Mouse (Mus musculus): ENCODE data around the gene Dars. TPM values are rescaled to one million over a fixed set of nuclear protein-coding genes. Genes with fewer than 3 reads are reported as not detected.

The Dars gene
- polyA plus RNA-seq, 1 experiment from 2014 or later = 68.5 TPM

- Histone ChIP-seq H3K36me3 (ENCODE audit: insufficient read depth, low read length) (no peaks in the 10 kb centered on the region), H3K27ac (ENCODE audit: low read length) (no peak overlapping the region), H3K27me3 (replicated peaks; ENCODE audit: insufficient read depth, low read length) (no peaks in the 10 kb centered on the region), H3K9ac (replicated peaks; ENCODE audit: low read depth) (no peak overlapping the region), H3K4me1 (ENCODE audit: insufficient read depth, low read depth, low read length) (no peaks in the 10 kb centered on the region), H3K4me2 (replicated peaks; ENCODE audit: low read depth, low read length) (no peak overlapping the region), H3K9me3 (ENCODE audit: low read length) (no peaks in the 10 kb centered on the region), H3K4me3 (ENCODE audit: low read depth, low read length) (no peak overlapping the region)
- TF ChIP-seq EP300 (IDR thresholded peaks at IDR 0.05) (no peak), CTCF (IDR thresholded peaks at IDR 0.05) (no peak)
- peak; percentile 25; the same call in 1 of the 2 replicates for ATAC-seq
- WGBS = 47% methylated on average over 9 of the region's 9 CpGs
- DNase-seq (ENCODE audit: low spot score) = peak; percentile 20
Measured at GRCm38 (mm10) chr1:128443890-128444839, 27.0 kb upstream of the Dars start.

- TF ChIP-seq EP300 (IDR thresholded peaks at IDR 0.05) (no peak), CTCF (IDR thresholded peaks at IDR 0.05) (no peak)
- H3K9ac ChIP-seq (replicated peaks; ENCODE audit: low read depth) = no peak overlapping the region
- DNase-seq (ENCODE audit: low spot score) (no peak), ATAC-seq (no peak)
- H3K4me3 ChIP-seq (ENCODE audit: low read depth, low read length) = no peak overlapping the region
- no peaks in the 10 kb centered on the region for H3K9me3 ChIP-seq (ENCODE audit: low read length)
- no peaks in the 10 kb centered on the region for H3K36me3 ChIP-seq (ENCODE audit: insufficient read depth, low read length)
- H3K4me1 ChIP-seq (ENCODE audit: insufficient read depth, low read depth, low read length) = no peaks in the 10 kb centered on the region
- H3K4me2 ChIP-seq (replicated peaks; ENCODE audit: low read depth, low read length) = no peak overlapping the region
- 18% methylated on average over 5 of the region's 5 CpGs for WGBS
- no peak overlapping the region for H3K27ac ChIP-seq (ENCODE audit: low read length)
- no peaks in the 10 kb centered on the region for H3K27me3 ChIP-seq (replicated peaks; ENCODE audit: insufficient read depth, low read length)
Measured at GRCm38 (mm10) chr1:128441129-128441473, 23.9 kb upstream of the Dars start.

- no peak overlapping the region for H3K4me2 ChIP-seq (replicated peaks; ENCODE audit: low read depth, low read length)
- TF ChIP-seq CTCF (IDR thresholded peaks at IDR 0.05) (no peak), EP300 (IDR thresholded peaks at IDR 0.05) (no peak)
- no peak overlapping the region for H3K9ac ChIP-seq (replicated peaks; ENCODE audit: low read depth)
- no peak for DNase-seq (ENCODE audit: low spot score)
- H3K36me3 ChIP-seq (ENCODE audit: insufficient read depth, low read length) = no peaks in the 10 kb centered on the region
- no peaks in the 10 kb centered on the region for H3K27me3 ChIP-seq (replicated peaks; ENCODE audit: insufficient read depth, low read length)
- no peak overlapping the region for H3K4me3 ChIP-seq (ENCODE audit: low read depth, low read length)
- no peaks in the 10 kb centered on the region for H3K9me3 ChIP-seq (ENCODE audit: low read length)
- H3K27ac ChIP-seq (ENCODE audit: low read length) = no peak overlapping the region
- no peaks in the 10 kb centered on the region for H3K4me1 ChIP-seq (ENCODE audit: insufficient read depth, low read depth, low read length)
- peak; percentile 16; the same call in 1 of the 2 replicates for ATAC-seq
- WGBS = 41% methylated on average over 16 of the region's 16 CpGs
Measured at GRCm38 (mm10) chr1:128440386-128441128, 23.4 kb upstream of the Dars start.

- no peaks in the 10 kb centered on the region for H3K4me1 ChIP-seq (ENCODE audit: insufficient read depth, low read depth, low read length)
- TF ChIP-seq EP300 (IDR thresholded peaks at IDR 0.05) (no peak), CTCF (IDR thresholded peaks at IDR 0.05) (no peak)
- H3K4me3 ChIP-seq (ENCODE audit: low read depth, low read length) = no peak overlapping the region
- H3K9me3 ChIP-seq (ENCODE audit: low read length) = no peaks in the 10 kb centered on the region
- no peak overlapping the region for H3K27ac ChIP-seq (ENCODE audit: low read length)
- ATAC-seq = no peak
- H3K36me3 ChIP-seq (ENCODE audit: insufficient read depth, low read length) = no peaks in the 10 kb centered on the region
- no peaks in the 10 kb centered on the region for H3K27me3 ChIP-seq (replicated peaks; ENCODE audit: insufficient read depth, low read length)
- H3K9ac ChIP-seq (replicated peaks; ENCODE audit: low read depth) = no peak overlapping the region
- H3K4me2 ChIP-seq (replicated peaks; ENCODE audit: low read depth, low read length) = no peak overlapping the region
- WGBS = 94% methylated on average over 4 of the region's 4 CpGs
- DNase-seq (ENCODE audit: low spot score) = no peak
Measured at GRCm38 (mm10) chr1:128439618-128440017, 22.4 kb upstream of the Dars start.

GRCm38 (mm10) chr1:128438526-128438925, 21.4 kb upstream of the Dars start:
- Histone ChIP-seq H3K4me1 (ENCODE audit: insufficient read depth, low read depth, low read length) (no peaks in the 10 kb centered on the region), H3K36me3 (ENCODE audit: insufficient read depth, low read length) (no peaks in the 10 kb centered on the region), H3K27ac (ENCODE audit: low read length) (no peak overlapping the region), H3K27me3 (replicated peaks; ENCODE audit: insufficient read depth, low read length) (no peaks in the 10 kb centered on the region), H3K4me3 (ENCODE audit: low read depth, low read length) (no peak overlapping the region), H3K9ac (replicated peaks; ENCODE audit: low read depth) (no peak overlapping the region), H3K4me2 (replicated peaks; ENCODE audit: low read depth, low read length) (no peak overlapping the region), H3K9me3 (ENCODE audit: low read length) (no peaks in the 10 kb centered on the region)
- WGBS = 84% methylated on average over 5 of the region's 5 CpGs
- TF ChIP-seq CTCF (IDR thresholded peaks at IDR 0.05) = no peak
- TF ChIP-seq EP300 (IDR thresholded peaks at IDR 0.05) = no peak
- no peak for DNase-seq (ENCODE audit: low spot score)
- no peak for ATAC-seq

- no peak overlapping the region for H3K9ac ChIP-seq (replicated peaks; ENCODE audit: low read depth)
- no peaks in the 10 kb centered on the region for H3K27me3 ChIP-seq (replicated peaks; ENCODE audit: insufficient read depth, low read length)
- ATAC-seq (no peak), DNase-seq (ENCODE audit: low spot score) (no peak)
- 19% methylated on average over 1 of the region's 1 CpGs for WGBS
- no peak for TF ChIP-seq CTCF (IDR thresholded peaks at IDR 0.05)
- no peak for TF ChIP-seq EP300 (IDR thresholded peaks at IDR 0.05)
- H3K4me3 ChIP-seq (ENCODE audit: low read depth, low read length) = no peak overlapping the region
- H3K36me3 ChIP-seq (ENCODE audit: insufficient read depth, low read length) = no peaks in the 10 kb centered on the region
- no peak overlapping the region for H3K4me2 ChIP-seq (replicated peaks; ENCODE audit: low read depth, low read length)
- H3K27ac ChIP-seq (ENCODE audit: low read length) = no peak overlapping the region
- no peaks in the 10 kb centered on the region for H3K9me3 ChIP-seq (ENCODE audit: low read length)
- no peaks in the 10 kb centered on the region for H3K4me1 ChIP-seq (ENCODE audit: insufficient read depth, low read depth, low read length)
Measured at GRCm38 (mm10) chr1:128437276-128437675, 20.1 kb upstream of the Dars start.
